ENCODE assay signal across 12 mouse cellular contexts in genomic region chr15:42329742-42330141, GRCm38 (mm10).
DNase-seq lines count a peak whose midpoint lies in the region; ATAC-seq lines count a peak whose summit lies in the region.
"Had no signal": no experiment of that assay in that cellular context is flagged by ENCODE, and none has a peak within 500 bp of the region (broad histone marks: within the 10 kb centered on the region; RNA-seq: fewer than 3 reads in every experiment).

No protein-coding gene starts in this region.

- no peak overlapping the region for H3K27ac ChIP-seq in hindbrain, embryonic 16.5 days (ENCODE audit: low read depth, low read length)
- H3K27ac ChIP-seq in hindbrain, embryonic 13.5 days, result no peak overlapping the region
- H3K27ac ChIP-seq in neural tube, embryonic 14.5 days (ENCODE audit: low read depth, low read length), result no peak overlapping the region
- peak overlapping the region; percentile 48 for H3K27ac ChIP-seq in limb, embryonic 15.5 days

- no peaks in the 10 kb centered on the region for H3K9me3 ChIP-seq in hindbrain, embryonic 16.5 days (ENCODE audit: control insufficient read depth, low read length)
- no peaks in the 10 kb centered on the region for H3K9me3 ChIP-seq in hindbrain, embryonic 13.5 days
- no peaks in the 10 kb centered on the region for H3K9me3 ChIP-seq in neural tube, embryonic 14.5 days (ENCODE audit: control insufficient read depth, low read length)
- no peaks in the 10 kb centered on the region for H3K9me3 ChIP-seq in limb, embryonic 15.5 days

- 67% methylated on average over 4 of the region's 4 CpGs for WGBS in hindbrain, embryonic 16.5 days
- WGBS in hindbrain, embryonic 13.5 days, result 68% methylated on average over 4 of the region's 4 CpGs
- whole genome bisulfite sequencing in neural tube, embryonic 14.5 days, result 62% methylated on average over 4 of the region's 4 CpGs
- 51% methylated on average over 4 of the region's 4 CpGs for WGBS in limb, embryonic 15.5 days

- no peaks in the 10 kb centered on the region for H3K36me3 ChIP-seq in hindbrain, embryonic 16.5 days (ENCODE audit: control insufficient read depth, insufficient read depth, low read length)
- H3K36me3 ChIP-seq in hindbrain, embryonic 13.5 days, result no peaks in the 10 kb centered on the region
- no peaks in the 10 kb centered on the region for H3K36me3 ChIP-seq in neural tube, embryonic 14.5 days (ENCODE audit: control insufficient read depth, insufficient read depth, low read length)
- H3K36me3 ChIP-seq in limb, embryonic 15.5 days, result no peaks in the 10 kb centered on the region

- no peak for DNase-seq in neural tube, embryonic 10.5 days (ENCODE audit: extremely low spot score, low spot score)
- peak; percentile 94 for DNase-seq in fibroblast of lung, adult 2 months (ENCODE audit: low read depth)
- DNase-seq: kidney, adult 9 months; lung, postnatal 36 days; thymus, adult 2 months had no signal

- H3K4me2 ChIP-seq in hindbrain, embryonic 16.5 days (ENCODE audit: low read length), result no peak overlapping the region
- H3K4me2 ChIP-seq in hindbrain, embryonic 13.5 days, result no peak overlapping the region
- no peak overlapping the region for H3K4me2 ChIP-seq in neural tube, embryonic 14.5 days (ENCODE audit: low read depth, low read length)
- H3K4me2 ChIP-seq in limb, embryonic 15.5 days, result no peak overlapping the region
- H3K4me2 ChIP-seq: liver, embryonic 11.5 days had no signal

- peaks cover 3% of the 10 kb centered on the region; the same call in 1 of the 2 replicates for H3K4me1 ChIP-seq in hindbrain, embryonic 16.5 days (ENCODE audit: control insufficient read depth, insufficient read depth, low read depth, low read length)
- peaks cover 5% of the 10 kb centered on the region for H3K4me1 ChIP-seq in hindbrain, embryonic 13.5 days (replicated peaks)
- no peaks in the 10 kb centered on the region for H3K4me1 ChIP-seq in neural tube, embryonic 14.5 days (ENCODE audit: control insufficient read depth, insufficient read depth, low read length)
- peaks cover 3% of the 10 kb centered on the region for H3K4me1 ChIP-seq in limb, embryonic 15.5 days

- no peak overlapping the region for H3K9ac ChIP-seq in hindbrain, embryonic 16.5 days (ENCODE audit: low read depth, low read length)
- H3K9ac ChIP-seq in hindbrain, embryonic 13.5 days, result no peak overlapping the region
- H3K9ac ChIP-seq in neural tube, embryonic 14.5 days (replicated peaks; ENCODE audit: low read depth, low read length), result no peak overlapping the region
- H3K9ac ChIP-seq in limb, embryonic 15.5 days, result no peak overlapping the region

- peak; percentile 80 for ATAC-seq in hindbrain, embryonic 16.5 days
- ATAC-seq in hindbrain, embryonic 13.5 days (ENCODE audit: low FRiP score), result no peak
- ATAC-seq in neural tube, embryonic 14.5 days (ENCODE audit: low read depth), result 0 out of 2 replicates have a peak, but pooled peaks have one; percentile 2
- no peak for ATAC-seq in limb, embryonic 15.5 days (ENCODE audit: insufficient number of reproducible peaks, low FRiP score, low TSS enrichment, low read depth)
- ATAC-seq in inflammation-experienced regulatory T-cells, adult 6 months, result no peak
- no peak for ATAC-seq in granulocyte monocyte progenitor cell, adult 5-6 weeks (replicated peaks; ENCODE audit: poor library complexity, severe bottlenecking)

- no peaks in the 10 kb centered on the region for H3K27me3 ChIP-seq in hindbrain, embryonic 16.5 days (replicated peaks; ENCODE audit: control insufficient read depth, insufficient read depth, low read length)
- no peaks in the 10 kb centered on the region for H3K27me3 ChIP-seq in hindbrain, embryonic 13.5 days
- no peaks in the 10 kb centered on the region for H3K27me3 ChIP-seq in neural tube, embryonic 14.5 days (ENCODE audit: control insufficient read depth, insufficient read depth, low read length)
- H3K27me3 ChIP-seq in limb, embryonic 15.5 days, result no peaks in the 10 kb centered on the region

- H3K4me3 ChIP-seq in hindbrain, embryonic 16.5 days (ENCODE audit: low read length), result no peak overlapping the region
- H3K4me3 ChIP-seq in hindbrain, embryonic 13.5 days, result no peak overlapping the region
- no peak overlapping the region for H3K4me3 ChIP-seq in neural tube, embryonic 14.5 days (ENCODE audit: low read depth, low read length)
- no peak overlapping the region for H3K4me3 ChIP-seq in limb, embryonic 15.5 days

Comparison
In these comparisons a context has a peak if more than half of its experiments do, and no peak if none do; other contexts are left out.
1. ATAC-seq: peak in hindbrain, embryonic 16.5 days (single experiment) and neural tube, embryonic 14.5 days (single experiment); none in hindbrain, embryonic 13.5 days (single experiment), limb, embryonic 15.5 days (single experiment), inflammation-experienced regulatory T-cells, adult 6 months (single experiment) and granulocyte monocyte progenitor cell, adult 5-6 weeks (single experiment).